Mouse (Mus musculus): Measurements from ENCODE around the gene Gpr25. TPM values are rescaled to one million over a fixed set of nuclear protein-coding genes. Genes with fewer than 3 reads are reported as not detected.

Gene Gpr25
- total and polyA plus RNA-seq, 3 experiments = not detected

- dilution Hi-C loops (cut with MboI; ENCODE audit: extremely low pct_ligation_motif_present, extremely low pct_unique_long_range_greater_than_20kb, low sequenced_read_pairs) = no loop called here
- Histone ChIP-seq H3K4me3 (replicated peaks in 1 of 3; ENCODE audit: low read depth in 2 of 3, low read length in 2 of 3, poor library complexity in 1 of 3) (no peak overlapping the region), H3K9me3 (replicated peaks; ENCODE audit: low read length) (peaks cover 14% of the 10 kb centered on the region), H3K27ac (ENCODE audit: insufficient read depth, low read depth) (no peak overlapping the region), H3K36me3 (replicated peaks in 1 of 2; ENCODE audit: control insufficient read depth in 1 of 2, insufficient read depth in 1 of 2, low read length in 1 of 2) (no peaks in the 10 kb centered on the region), H3K4me1 (ENCODE audit: control insufficient read depth in 1 of 2, insufficient read depth in 2 of 2) (peaks cover 37 to 50% of the 10 kb centered on the region in 2 experiments), H3K79me2 (replicated peaks; ENCODE audit: control insufficient read depth, extremely low read depth, insufficient read depth, poor library complexity, severe bottlenecking) (no peaks in the 10 kb centered on the region), H3K9ac (ENCODE audit: insufficient read depth, low read depth) (no peak overlapping the region), H3K27me3 (replicated peaks) (no peaks in the 10 kb centered on the region), H3K4me2 (ENCODE audit: insufficient read depth, low read depth, poor library complexity, severe bottlenecking) (no peak overlapping the region)
- no peak for DNase-seq (ENCODE audit: extremely low read depth)
- TF ChIP-seq MYC (IDR thresholded peaks at IDR 0.05; ENCODE audit: low read depth, low read length) (no peak), NRF1 (IDR thresholded peaks at IDR 0.05; ENCODE audit: low read depth, low read length) (no peak), USF1 (IDR thresholded peaks at IDR 0.05; ENCODE audit: low read depth, low read length) (no peak), SIN3A (IDR thresholded peaks at IDR 0.05; ENCODE audit: low read length) (no peak), MAFK (IDR thresholded peaks at IDR 0.05; ENCODE audit: insufficient replicate concordance, low read length) (no peak), MAZ (IDR thresholded peaks at IDR 0.05; ENCODE audit: low read depth, low read length) (no peak), POLR2AphosphoS2 (IDR thresholded peaks at IDR 0.05; ENCODE audit: low read depth, low read length) (no peak), ZKSCAN1 (IDR thresholded peaks at IDR 0.05; ENCODE audit: borderline replicate concordance, low read depth, low read length) (no peak), POLR2A (IDR thresholded peaks at IDR 0.05; ENCODE audit: low read depth, low read length) (no peak), TCF12 (IDR thresholded peaks at IDR 0.05; ENCODE audit: low read depth, low read length) (no peak), PAX5 (IDR thresholded peaks at IDR 0.05; ENCODE audit: low read length) (no peak), ZMIZ1 (IDR thresholded peaks at IDR 0.05; ENCODE audit: low read depth, low read length) (no peak), JUN (IDR thresholded peaks at IDR 0.05; ENCODE audit: insufficient read depth, low read depth, low read length) (no peak), HCFC1 (IDR thresholded peaks at IDR 0.05; ENCODE audit: low read depth, low read length) (no peak), SMC3 (IDR thresholded peaks at IDR 0.05; ENCODE audit: low read depth, low read length) (no peak)
- in situ Hi-C loops (cut with MboI; ENCODE audit: low pct_ligation_motif_present, low pct_unique_long_range_greater_than_20kb, low sequenced_read_pairs) = no loop called here
Observed at GRCm38 (mm10) chr1:136259893-136260634, 609 bp downstream of the Gpr25 start.

- TF ChIP-seq ZNF384 (IDR thresholded peaks at IDR 0.05; ENCODE audit: low read depth, low read length) = no peak
- no peak for TF ChIP-seq JUND (conservative IDR thresholded peaks at IDR 0.05; ENCODE audit: low read depth, low read length)
- TF ChIP-seq SMC3 (IDR thresholded peaks at IDR 0.05; ENCODE audit: low read depth, low read length) = no peak
- TF ChIP-seq SIN3A (IDR thresholded peaks at IDR 0.05; ENCODE audit: low read length) = no peak
- TF ChIP-seq BHLHE40 (IDR thresholded peaks at IDR 0.05; ENCODE audit: low read depth, low read length) = no peak
- no peak for TF ChIP-seq MYC (IDR thresholded peaks at IDR 0.05; ENCODE audit: low read depth, low read length)
- no peak for TF ChIP-seq USF1 (IDR thresholded peaks at IDR 0.05; ENCODE audit: low read depth, low read length)
- no peak for TF ChIP-seq TCF12 (IDR thresholded peaks at IDR 0.05; ENCODE audit: low read depth, low read length)
- no peak overlapping the region for H3K4me2 ChIP-seq (ENCODE audit: insufficient read depth, low read depth, poor library complexity, severe bottlenecking)
- no peak overlapping the region for H3K9ac ChIP-seq (ENCODE audit: insufficient read depth, low read depth)
- DNase-seq (ENCODE audit: extremely low read depth) = no peak
- H3K27ac ChIP-seq (ENCODE audit: insufficient read depth, low read depth) = no peak overlapping the region
- no peak overlapping the region for H3K4me3 ChIP-seq (replicated peaks in 1 of 3; ENCODE audit: low read depth in 2 of 3, low read length in 2 of 3, poor library complexity in 1 of 3)
- H3K27me3 ChIP-seq (replicated peaks) = no peaks in the 10 kb centered on the region
- H3K79me2 ChIP-seq (replicated peaks; ENCODE audit: control insufficient read depth, extremely low read depth, insufficient read depth, poor library complexity, severe bottlenecking) = no peaks in the 10 kb centered on the region
- no peaks in the 10 kb centered on the region for H3K36me3 ChIP-seq (replicated peaks in 1 of 2; ENCODE audit: control insufficient read depth in 1 of 2, insufficient read depth in 1 of 2, low read length in 1 of 2)
- dilution Hi-C loops (cut with MboI; ENCODE audit: extremely low pct_ligation_motif_present, extremely low pct_unique_long_range_greater_than_20kb, low sequenced_read_pairs) (no loop called here), in situ Hi-C loops (cut with MboI; ENCODE audit: low pct_ligation_motif_present, low pct_unique_long_range_greater_than_20kb, low sequenced_read_pairs) (no loop called here)
- H3K4me1 ChIP-seq (ENCODE audit: control insufficient read depth in 1 of 2, insufficient read depth in 2 of 2) = peaks cover 39 to 55% of the 10 kb centered on the region in 2 experiments
- peaks cover 14% of the 10 kb centered on the region for H3K9me3 ChIP-seq (replicated peaks; ENCODE audit: low read length)
Observed at GRCm38 (mm10) chr1:136259543-136259892, 1.2 kb downstream of the Gpr25 start.
